Mouse (Mus musculus) thymus, adult 2 months (tissue): ENCODE data around the gene Mgat3. TPM values are rescaled to one million over a fixed set of nuclear protein-coding genes. Genes with fewer than 3 reads are reported as not detected.
A peak's percentile ranks its signal among the peaks of the same experiment; 100 is the strongest.

ENCODE experiments used
- DNase-seq: peaks from one replicate; pipeline ENCODE4 v3.0.0; 2021
- H3K27ac ChIP-seq: fragments of 200-500 bp; 2 replicates; pipeline ENCODE4 v1.5.1; 2012; ENCODE audit warnings: low read length, control low read depth; ENCODE audit not compliant: control insufficient read depth, insufficient read depth
- H3K27me3 ChIP-seq: fragments of 200-500 bp; 2 replicates; pipeline ENCODE4 v1.6.1; 2012; ENCODE audit warnings: mild to moderate bottlenecking, low read length, moderate library complexity, mixed read lengths; ENCODE audit not compliant: control insufficient read depth, insufficient read depth
- H3K36me3 ChIP-seq: fragments of 200-500 bp; 2 replicates; pipeline ENCODE4 v1.6.1; 2012; ENCODE audit warnings: mild to moderate bottlenecking, low read length, moderate library complexity; ENCODE audit not compliant: control insufficient read depth, insufficient read depth
- H3K4me1 ChIP-seq: fragments of 200-500 bp; replicated peaks from 2 replicates; pipeline ENCODE4 v1.6.1; 2012; ENCODE audit warnings: low read length; ENCODE audit not compliant: control insufficient read depth, insufficient read depth
- H3K4me3 ChIP-seq: fragments of 200-500 bp; 2 replicates; pipeline ENCODE4 v1.5.1; 2012; ENCODE audit warnings: mild to moderate bottlenecking, low read length, control low read depth, moderate library complexity; ENCODE audit not compliant: control insufficient read depth, insufficient read depth
- CTCF ChIP-seq: fragments of 200-500 bp; IDR thresholded peaks from 2 replicates; pipeline ENCODE4 v1.5.1; 2012; ENCODE audit warnings: mild to moderate bottlenecking, control low read depth, low read length, moderate library complexity, borderline replicate concordance; ENCODE audit not compliant: control insufficient read depth, poor library complexity, insufficient read depth; ENCODE audit errors: extremely low read depth
- POLR2A ChIP-seq: fragments of 200-500 bp; IDR thresholded peaks from 2 replicates; pipeline ENCODE4 v1.6.1; 2012; ENCODE audit warnings: mild to moderate bottlenecking, low read length, control low read depth, moderate library complexity; ENCODE audit not compliant: control insufficient read depth, poor library complexity, insufficient read depth; ENCODE audit errors: extremely low read depth
- whole genome bisulfite sequencing: fragments of 180-500 bp; shearing (Covaris S2); methylation state at CpG from one replicate; pipeline ENCODE4 v1.1.7; 2018; 5-methylcytosine and 5-hydroxymethylcytosine counted together
- polyA plus RNA-seq: library from polyadenylated mRNA; depleted of rRNA; stranded (reverse); fragments of >200 nt; gene quantifications from 2 replicates; pipeline ENCODE4 v1.2.3, GENCODE M21; 2012

The Mgat3 gene
- polyA plus RNA-seq, 1 experiment = 20.3 TPM

GRCm38 (mm10) chr15:80213688-80214087 lies 40.2 kb downstream of the Mgat3 start:
- Histone ChIP-seq H3K27ac (no peak overlapping the region), H3K4me3 (no peak overlapping the region), H3K4me1 (peaks cover 5% of the 10 kb centered on the region), H3K36me3 (no peaks in the 10 kb centered on the region), H3K27me3 (no peaks in the 10 kb centered on the region)
- TF ChIP-seq CTCF = no peak
- no peak for TF ChIP-seq POLR2A
- no peak for DNase-seq

- Histone ChIP-seq H3K27ac (no peak overlapping the region), H3K4me3 (no peak overlapping the region), H3K36me3 (no peaks in the 10 kb centered on the region), H3K27me3 (no peaks in the 10 kb centered on the region), H3K4me1 (peaks cover 14% of the 10 kb centered on the region)
- WGBS = 21% methylated on average over 10 of the region's 10 CpGs
- TF ChIP-seq POLR2A = no peak
- 0 out of 2 replicates have a peak, but pooled peaks have one; percentile 32 for TF ChIP-seq CTCF
- DNase-seq = peak; percentile 60
These were observed 42.4 kb downstream of the Mgat3 start for GRCm38 (mm10) chr15:80215716-80216479.

GRCm38 (mm10) chr15:80216480-80216820 lies 42.9 kb downstream of the Mgat3 start:
- Histone ChIP-seq H3K27me3 (no peaks in the 10 kb centered on the region), H3K36me3 (no peaks in the 10 kb centered on the region), H3K27ac (no peak overlapping the region), H3K4me1 (peaks cover 14% of the 10 kb centered on the region), H3K4me3 (no peak overlapping the region)
- WGBS = 8% methylated on average over 9 of the region's 9 CpGs
- DNase-seq = no peak
- TF ChIP-seq POLR2A (no peak), CTCF (no peak)

GRCm38 (mm10) chr15:80217476-80217875 lies 44.0 kb downstream of the Mgat3 start:
- TF ChIP-seq CTCF = no peak
- no peak for TF ChIP-seq POLR2A
- whole genome bisulfite sequencing = 94% methylated on average over 10 of the region's 10 CpGs
- Histone ChIP-seq H3K4me1 (peaks cover 14% of the 10 kb centered on the region), H3K27me3 (no peaks in the 10 kb centered on the region), H3K4me3 (no peak overlapping the region), H3K27ac (no peak overlapping the region), H3K36me3 (no peaks in the 10 kb centered on the region)
- no peak for DNase-seq

- H3K36me3 ChIP-seq = no peaks in the 10 kb centered on the region
- H3K4me1 ChIP-seq = peaks cover 14% of the 10 kb centered on the region
- 8% methylated on average over 14 of the region's 14 CpGs for WGBS
- H3K4me3 ChIP-seq = peak overlapping the region; percentile 30
- peak; percentile 59 for DNase-seq
- TF ChIP-seq CTCF (0 out of 2 replicates have a peak, but pooled peaks have one; percentile 13), POLR2A (no peak)
- H3K27me3 ChIP-seq = no peaks in the 10 kb centered on the region
- H3K27ac ChIP-seq = no peak overlapping the region
These were observed 45.7 kb downstream of the Mgat3 start for GRCm38 (mm10) chr15:80219211-80219610.

GRCm38 (mm10) chr15:80219705-80220657 lies 46.5 kb downstream of the Mgat3 start:
- Histone ChIP-seq H3K4me3 (0 out of 2 replicates have a peak overlapping the region, but pooled peaks have one; percentile 10), H3K36me3 (no peaks in the 10 kb centered on the region), H3K4me1 (peaks cover 14% of the 10 kb centered on the region), H3K27ac (no peak overlapping the region), H3K27me3 (no peaks in the 10 kb centered on the region)
- no peak for TF ChIP-seq POLR2A
- no peak for TF ChIP-seq CTCF
- DNase-seq = no peak
- WGBS = 65% methylated on average over 4 of the region's 4 CpGs
